Mouse (Mus musculus): ENCODE measurements around the gene Methig1.

DNA sequence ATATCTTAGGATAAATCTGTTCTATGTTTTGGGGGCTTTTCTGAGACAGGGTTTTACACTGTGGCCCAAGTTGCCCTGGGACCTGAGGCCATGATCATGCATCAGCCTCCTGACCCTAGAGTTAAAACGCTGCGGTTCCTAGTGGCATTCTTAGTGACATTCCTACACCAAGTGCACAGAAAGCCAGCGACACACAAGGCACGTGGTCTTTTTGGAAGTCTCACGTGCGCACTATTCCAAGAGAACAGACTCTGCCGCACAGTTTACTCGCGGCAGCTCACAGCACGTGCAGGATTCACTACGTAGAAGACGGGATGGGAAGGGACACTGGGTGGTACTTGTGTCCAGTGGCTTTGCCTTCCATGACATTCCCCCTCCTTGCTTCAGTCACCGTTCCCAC, 62.0 kb downstream of the Methig1 start:
- TF ChIP-seq CTCF (IDR thresholded peaks at IDR 0.05) (no peak), EP300 (IDR thresholded peaks at IDR 0.05) (no peak)
